In genomic region chrX:66678646-66679045, GRCm38 (mm10) we compare ENCODE assay signal across 16 mouse cellular contexts. TPM values are rescaled to one million over a fixed set of nuclear protein-coding genes. Genes with fewer than 3 reads are reported as not detected.
"Had no signal": no experiment of that assay in that cellular context is flagged by ENCODE, and none has a peak within 500 bp of the region (broad histone marks: within the 10 kb centered on the region; RNA-seq: fewer than 3 reads in every experiment).

No protein-coding gene starts in this region.

- H3K4me1 ChIP-seq: neural tube, embryonic 12.5 days had no signal

- H3K4me2 ChIP-seq: lung, embryonic 14.5 days; midbrain, embryonic 11.5 days; neural tube, embryonic 12.5 days had no signal

- H3K27ac ChIP-seq: liver, embryonic 14.5 days; neural tube, embryonic 12.5 days had no signal

- H3K4me3 ChIP-seq: myocyte; neural tube, embryonic 12.5 days had no signal

- H3K36me3 ChIP-seq: neural tube, embryonic 12.5 days had no signal

- H3K9me3 ChIP-seq: neural tube, embryonic 12.5 days had no signal

- DNase-seq: lung, adult 18-20 months; lung, embryonic 14.5 days; lung, postnatal 10 days; lung, postnatal 4 days; midbrain, embryonic 14.5 days; right cerebral cortex, postnatal 14 days; right cerebral cortex, postnatal 4 days; spleen, adult 18-20 months; thymus, adult 2 months; thymus, postnatal 25 days had no signal

- ATAC-seq: midbrain, embryonic 16.5 days had no signal

- H3K9ac ChIP-seq: liver, embryonic 14.5 days; lung, embryonic 14.5 days; neural tube, embryonic 12.5 days had no signal

- H3K27me3 ChIP-seq: neural tube, embryonic 12.5 days had no signal

RNA-seq across cellular contexts. Expression of gene Slitrk2, which starts 29.5 kb away (rescaled TPM):
- polyA plus RNA-seq: myocyte; small intestine, adult 2 months; thymus, adult 2 months had no signal
